Mouse (Mus musculus) urinary bladder, postnatal 14 days (tissue): ENCODE results near the gene Iqgap3.

Source experiments
- DNase-seq: peaks from one replicate; pipeline ENCODE4 v3.0.0; 2021; ENCODE audit warnings: low spot score

Gene Iqgap3

DNA sequence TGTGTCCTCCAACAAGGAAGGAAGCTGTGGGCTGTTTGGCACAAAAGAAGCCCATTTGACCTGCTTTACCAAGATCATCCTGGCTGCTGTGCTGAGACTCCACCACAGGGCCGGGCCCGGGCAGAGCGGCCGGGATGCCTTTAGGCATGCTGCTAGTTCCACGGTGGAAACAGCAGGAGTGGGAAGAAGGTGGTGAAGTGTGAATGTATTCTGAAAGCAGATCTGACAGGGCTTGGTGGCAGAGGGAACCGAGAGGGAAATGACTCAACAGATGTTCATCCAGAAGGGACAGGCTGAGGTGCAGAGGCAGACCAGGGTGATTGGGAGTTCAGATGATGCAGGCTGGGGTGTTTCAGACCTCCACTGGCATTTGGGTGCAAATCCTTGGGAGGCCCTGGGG lies 15.9 kb downstream of the Iqgap3 start:
- no peak for DNase-seq

DNA sequence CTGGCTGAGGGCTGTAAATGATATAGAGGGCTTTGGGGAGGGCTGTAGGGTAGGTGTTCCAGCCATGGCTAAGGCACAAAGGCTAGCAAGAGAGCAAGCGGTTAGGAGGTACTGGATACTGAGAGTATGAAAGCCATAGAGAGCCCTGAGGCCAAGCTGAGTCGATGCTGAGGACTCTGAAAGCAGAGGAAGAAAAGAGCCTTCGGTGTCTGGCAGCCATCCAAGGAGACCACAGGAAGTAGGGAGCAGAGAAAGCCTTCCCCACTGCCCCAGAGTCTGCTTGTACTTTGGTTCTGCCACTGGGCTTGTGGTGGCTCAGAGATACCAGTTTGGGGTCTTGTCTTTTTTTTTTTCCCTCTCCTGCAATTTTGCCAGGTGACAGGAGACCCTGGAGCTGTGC lies 18.5 kb downstream of the Iqgap3 start:
- no peak for DNase-seq

DNA sequence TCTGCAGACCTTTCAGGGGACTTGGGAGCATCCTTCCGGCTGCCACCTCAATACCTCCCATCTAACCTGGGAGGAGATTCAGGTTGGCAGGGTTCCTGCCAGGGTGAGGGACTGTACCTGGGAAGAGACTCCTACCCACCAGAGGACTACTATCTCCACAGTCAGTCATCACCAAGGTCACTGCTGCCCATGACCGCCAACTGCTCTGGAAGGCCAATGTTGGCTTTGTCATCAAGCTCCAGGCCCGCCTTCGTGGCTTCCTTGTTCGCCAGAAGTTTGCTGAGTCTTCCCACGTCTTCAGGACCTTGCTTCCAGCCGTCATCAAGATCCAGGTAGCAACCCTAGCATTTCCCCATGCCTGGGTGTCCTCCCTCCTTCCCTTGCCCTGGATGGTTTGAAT lies 20.0 kb downstream of the Iqgap3 start:
- no peak for DNase-seq

DNA sequence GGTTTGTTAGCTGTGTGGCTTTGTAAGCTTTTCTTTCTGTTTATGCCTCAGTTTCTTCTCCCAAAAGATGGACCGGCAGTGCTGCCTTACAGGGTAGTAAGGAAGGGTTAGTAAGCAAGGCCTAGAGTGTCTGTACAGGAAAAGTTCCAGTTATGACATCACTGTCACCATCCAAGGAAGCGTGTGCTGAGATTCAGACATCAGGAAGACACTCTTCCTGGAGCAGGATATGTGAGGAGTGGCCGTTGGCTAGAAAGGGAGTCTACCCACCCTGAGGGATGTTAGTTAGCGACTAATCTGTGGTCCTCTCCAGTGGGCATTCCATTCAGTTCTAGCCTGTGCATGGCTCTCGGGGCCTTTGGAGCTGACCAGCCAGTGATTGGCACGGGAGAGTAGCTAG lies 20.4 kb downstream of the Iqgap3 start:
- DNase-seq, result no peak

DNA sequence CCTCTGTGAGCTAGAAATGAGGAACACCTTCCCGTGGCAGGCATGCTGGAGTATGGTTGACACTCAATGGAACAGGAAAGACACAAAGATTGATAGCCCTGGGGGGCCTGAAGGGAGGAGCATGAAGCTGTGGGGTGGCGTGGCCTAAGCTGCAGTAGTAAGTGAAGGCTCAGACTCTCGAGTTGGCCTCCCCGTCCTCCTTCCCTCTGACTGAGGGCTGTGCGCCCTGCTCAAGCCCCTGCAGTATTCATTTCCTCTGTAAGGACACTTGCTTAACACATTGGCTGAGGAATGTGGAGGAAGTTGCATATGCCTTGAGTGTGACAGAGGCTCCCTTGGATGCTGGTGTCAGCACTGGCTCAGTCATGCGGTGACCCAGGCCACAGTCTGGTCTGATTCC lies 20.8 kb downstream of the Iqgap3 start:
- DNase-seq, result no peak

DNA sequence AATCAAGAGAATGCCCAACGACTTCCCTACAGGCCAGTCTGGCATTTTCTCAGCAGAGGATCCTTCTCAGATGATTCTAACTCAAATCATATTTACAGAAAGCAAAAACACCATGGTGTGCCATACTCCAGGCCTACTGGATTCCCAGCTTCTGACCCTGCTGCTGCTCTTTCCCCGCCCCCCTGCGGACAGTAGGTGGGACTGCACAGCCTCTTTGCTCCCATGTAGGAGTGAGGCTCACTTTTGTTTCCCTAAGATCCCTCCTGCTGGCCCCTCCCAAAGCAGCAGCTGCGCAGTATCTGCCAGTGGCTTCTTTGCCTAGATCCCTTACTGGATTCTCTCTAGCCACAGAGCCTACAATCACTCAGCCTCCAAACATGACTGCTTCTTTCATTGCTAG lies 24.4 kb downstream of the Iqgap3 start:
- DNase-seq, result no peak

DNA sequence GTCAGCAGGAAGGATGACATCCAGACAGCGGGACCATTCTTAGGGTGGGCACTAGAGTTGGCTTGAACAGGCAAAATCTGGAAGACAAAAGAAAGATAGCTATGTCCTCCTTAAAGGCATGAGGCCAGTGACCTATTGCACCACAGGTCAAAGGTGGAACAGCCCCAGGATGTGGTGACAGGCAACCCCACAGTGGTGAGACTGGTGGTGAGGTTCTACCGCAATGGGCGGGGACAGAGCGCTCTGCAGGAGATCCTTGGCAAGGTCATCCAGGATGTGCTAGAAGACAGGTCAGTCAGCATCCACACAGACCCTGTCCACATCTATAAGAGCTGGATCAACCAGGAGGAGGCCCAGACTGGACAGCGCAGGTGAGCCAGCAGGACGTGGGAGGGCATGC lies 27.4 kb downstream of the Iqgap3 start:
- no peak for DNase-seq

DNA sequence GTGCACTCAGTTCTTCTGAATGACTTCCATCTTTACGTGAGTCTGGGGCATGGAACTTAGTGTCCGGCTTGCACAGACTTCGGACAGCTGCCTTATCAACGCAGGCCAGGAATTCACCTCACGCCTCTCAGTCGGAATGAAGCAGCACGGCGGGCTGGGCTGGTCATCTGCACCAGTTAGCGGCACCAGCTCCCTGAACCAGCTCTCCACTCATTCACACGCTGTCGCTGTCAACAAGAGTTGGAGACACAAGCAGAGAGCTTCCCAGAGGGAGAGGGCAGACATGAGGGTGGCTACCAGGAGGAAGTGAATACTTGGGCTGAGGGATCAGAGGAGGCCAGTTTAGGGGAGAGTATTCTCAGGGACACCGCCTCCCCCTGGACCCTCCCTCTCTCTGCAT lies 32.6 kb downstream of the Iqgap3 start:
- no peak for DNase-seq

DNA sequence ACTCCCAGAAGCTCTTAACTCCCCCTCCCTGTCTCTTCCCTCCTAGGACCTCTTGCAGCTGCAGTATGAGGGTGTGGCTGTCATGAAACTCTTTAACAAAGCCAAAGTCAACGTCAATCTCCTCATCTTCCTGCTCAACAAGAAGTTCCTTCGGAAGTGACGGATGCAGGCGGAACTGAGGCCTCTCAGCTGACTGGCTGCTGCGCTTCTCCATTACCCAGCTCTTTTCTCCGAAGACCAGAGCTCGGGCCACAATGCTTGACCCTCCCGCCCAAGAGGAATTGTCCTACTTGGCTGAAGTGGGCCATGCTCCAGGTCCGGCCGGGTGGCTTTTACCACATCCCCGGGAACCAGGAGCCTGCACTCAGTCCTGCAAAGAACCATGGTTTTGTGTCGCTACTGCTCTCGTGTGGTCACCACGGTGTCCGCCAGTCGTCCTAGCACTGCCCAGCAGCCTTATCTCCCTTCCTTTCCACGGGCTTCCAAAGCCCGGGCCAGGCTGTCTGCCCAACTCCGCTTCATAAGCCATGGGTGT lies 38.4 kb downstream of the Iqgap3 start:
- DNase-seq, result no peak

DNA sequence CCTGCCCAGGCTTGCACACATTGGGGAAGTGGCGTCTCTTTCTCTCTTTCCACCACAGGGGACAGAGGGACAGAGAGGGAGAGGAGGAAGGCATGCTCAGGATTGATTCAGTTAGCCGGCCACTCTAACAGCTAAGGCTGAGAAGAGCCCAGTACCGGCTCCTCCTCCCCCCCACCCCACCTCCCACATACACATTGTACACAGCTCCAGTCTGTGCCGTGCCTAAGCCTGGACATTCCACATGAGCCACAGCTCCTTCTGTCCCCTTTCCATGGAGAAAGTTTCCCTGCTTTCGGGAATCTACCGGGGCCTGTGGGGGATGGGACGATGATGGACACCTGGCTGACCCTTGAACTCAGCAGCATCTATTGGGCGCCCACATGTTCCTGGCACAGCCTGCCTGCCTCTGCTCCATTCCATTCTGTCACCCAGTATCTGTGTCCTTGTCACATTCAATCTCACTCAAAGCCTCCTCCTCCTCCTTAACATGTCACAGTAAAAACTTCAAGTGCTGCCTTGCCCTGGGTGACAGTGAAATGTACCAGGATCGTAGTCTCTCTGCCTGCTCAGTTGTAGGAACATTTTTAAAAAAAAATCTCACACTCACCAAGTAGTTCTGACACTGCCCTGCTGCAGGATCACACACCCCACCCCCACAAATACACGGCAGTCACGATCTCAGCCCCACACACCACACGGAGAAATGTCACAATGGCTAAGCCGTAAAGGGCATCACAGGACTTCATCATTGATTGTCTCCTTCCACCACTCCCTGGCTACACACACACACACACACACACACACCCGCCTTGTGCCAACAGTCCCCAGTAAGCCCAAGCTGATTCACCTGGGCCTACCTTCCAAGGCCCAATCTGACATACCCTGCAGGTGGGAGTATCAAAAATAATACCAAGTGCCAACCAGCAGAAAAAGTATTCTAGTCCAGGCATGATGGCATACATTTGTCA lies 39.7 kb downstream of the Iqgap3 start:
- no peak for DNase-seq

DNA sequence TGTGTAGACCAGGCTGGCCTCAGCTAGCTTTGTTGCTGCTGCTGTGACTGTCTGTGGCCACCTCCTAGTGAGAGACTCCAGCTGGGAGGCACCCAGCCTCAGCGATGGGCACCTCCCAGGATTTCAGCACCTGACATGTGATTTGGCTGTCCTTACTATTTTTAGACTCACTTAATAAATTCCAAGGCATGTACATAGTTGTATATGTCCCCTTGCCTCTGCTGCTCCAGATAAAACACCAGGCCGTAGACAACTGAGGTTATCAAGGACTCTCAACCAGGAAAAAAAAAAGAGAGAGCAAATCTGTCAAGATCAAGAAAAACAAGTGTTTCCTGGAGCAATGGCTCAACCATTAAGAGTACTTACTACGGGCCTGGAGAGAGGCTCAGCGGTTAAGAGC lies 43.4 kb downstream of the Iqgap3 start:
- no peak for DNase-seq

DNA sequence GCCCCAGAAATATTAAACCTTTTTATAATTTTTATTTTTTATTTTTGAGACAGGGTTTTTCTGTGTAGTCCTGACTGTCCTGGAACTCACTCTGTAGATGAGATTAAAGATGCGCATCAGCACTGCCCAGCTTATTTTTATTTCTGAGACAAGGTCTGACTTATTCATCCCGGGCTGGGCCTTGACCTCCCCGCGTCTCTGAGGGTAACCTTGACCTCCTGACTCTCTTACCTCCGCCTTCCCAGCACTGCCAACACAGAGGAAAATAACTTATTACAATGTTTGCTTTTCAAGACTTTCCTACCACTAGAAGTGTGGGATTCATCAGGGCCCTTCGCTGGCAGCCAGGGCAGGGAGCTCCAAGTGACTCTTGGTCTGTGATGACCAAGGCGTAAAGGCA lies 44.4 kb downstream of the Iqgap3 start:
- no peak for DNase-seq

DNA sequence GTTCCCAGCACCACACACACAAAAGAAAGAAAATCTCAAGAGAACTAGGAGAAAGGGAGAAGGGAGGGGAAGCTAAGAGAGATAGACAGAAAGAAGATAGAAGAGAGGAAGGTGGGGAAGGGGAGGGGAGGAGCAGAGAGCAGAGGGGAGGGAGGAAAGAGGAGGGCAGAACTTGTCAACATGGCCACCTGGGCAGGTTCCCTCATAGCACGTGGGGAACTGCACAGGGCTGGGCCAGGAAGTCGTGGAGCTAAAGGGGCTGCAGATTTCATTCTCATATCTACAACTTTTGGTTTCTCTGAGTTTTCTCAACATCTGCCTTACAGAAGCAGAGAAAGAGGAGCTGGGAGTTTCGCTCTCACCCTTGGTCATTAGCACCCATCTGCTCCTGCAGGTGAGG lies 45.9 kb downstream of the Iqgap3 start:
- DNase-seq, result no peak

DNA sequence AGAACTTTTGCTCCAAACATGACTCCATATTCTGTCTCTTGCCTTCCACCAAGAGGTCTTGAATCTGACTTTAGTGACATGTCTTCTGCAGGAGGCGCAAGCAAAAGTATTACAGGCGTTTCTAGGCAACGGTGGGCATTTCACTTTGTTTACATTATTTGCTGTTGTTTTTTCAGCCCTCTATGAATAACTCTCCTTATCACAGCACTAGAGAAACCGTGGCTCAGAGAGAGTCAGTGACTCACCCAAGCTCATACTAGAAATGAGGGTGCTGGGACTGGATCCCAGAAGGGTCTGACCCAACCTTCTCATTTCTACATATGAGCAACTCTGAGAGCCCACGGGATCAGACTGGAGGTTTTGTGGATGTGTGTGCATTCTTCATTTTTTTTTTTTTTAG lies 46.3 kb downstream of the Iqgap3 start:
- DNase-seq, result no peak

DNA sequence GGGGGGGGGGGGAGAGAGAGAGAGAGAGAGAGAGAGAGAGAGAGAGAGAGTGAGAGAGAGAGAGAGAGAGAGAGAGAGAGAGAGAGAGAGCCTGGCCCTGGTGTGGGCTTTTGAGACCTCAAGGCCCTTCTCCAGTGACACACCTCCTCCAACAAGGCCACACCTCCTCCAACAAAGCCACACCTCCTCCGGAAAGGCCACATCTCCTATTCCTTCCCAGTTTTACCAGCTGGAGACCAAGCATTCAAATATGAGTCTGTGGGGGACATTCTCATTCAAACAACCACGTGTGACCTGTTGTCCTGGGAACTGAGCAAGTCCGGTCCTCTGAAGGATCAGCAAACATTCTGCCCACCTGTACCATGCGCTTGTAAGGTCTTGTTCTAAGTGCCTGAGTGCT lies 47.2 kb downstream of the Iqgap3 start:
- no peak for DNase-seq

DNA sequence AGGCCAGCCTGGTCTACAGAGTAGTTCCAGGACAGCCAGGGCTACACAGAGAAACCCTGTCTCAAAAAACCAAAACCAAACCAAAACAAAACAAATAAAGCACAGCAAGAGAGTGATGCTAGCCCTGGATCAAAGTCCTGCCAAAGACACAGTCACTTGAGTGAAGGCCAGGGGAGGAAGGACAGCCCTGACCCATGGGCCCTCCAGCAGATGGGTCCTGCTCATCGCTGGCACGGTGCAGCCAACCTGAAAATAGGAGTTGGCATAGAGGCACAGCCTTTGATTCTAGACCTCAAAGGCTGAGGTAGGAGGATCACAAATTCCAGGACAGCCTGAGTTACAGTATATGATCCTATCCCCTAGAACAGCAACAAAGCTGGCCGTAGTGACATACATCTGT lies 49.3 kb downstream of the Iqgap3 start:
- DNase-seq, result no peak

DNA sequence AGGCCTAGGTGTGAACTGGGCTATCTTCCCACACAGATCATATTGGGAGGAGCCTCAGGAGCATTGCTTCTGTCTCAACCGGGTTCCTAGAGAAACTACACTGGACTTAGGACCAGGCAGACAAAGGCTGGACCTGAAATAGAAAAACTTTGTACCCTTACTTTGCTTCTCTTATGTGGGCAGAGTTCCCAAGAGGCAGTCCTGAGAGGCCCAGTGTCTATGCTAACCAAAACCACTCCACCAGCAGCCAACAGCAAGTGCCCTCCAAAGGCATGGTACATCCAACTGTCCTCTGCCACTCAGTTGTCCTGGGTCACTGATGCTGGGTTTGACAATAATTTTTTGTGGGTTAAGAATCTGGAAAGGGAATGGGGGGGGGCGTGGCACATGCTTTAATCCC lies 50.7 kb downstream of the Iqgap3 start:
- no peak for DNase-seq

DNA sequence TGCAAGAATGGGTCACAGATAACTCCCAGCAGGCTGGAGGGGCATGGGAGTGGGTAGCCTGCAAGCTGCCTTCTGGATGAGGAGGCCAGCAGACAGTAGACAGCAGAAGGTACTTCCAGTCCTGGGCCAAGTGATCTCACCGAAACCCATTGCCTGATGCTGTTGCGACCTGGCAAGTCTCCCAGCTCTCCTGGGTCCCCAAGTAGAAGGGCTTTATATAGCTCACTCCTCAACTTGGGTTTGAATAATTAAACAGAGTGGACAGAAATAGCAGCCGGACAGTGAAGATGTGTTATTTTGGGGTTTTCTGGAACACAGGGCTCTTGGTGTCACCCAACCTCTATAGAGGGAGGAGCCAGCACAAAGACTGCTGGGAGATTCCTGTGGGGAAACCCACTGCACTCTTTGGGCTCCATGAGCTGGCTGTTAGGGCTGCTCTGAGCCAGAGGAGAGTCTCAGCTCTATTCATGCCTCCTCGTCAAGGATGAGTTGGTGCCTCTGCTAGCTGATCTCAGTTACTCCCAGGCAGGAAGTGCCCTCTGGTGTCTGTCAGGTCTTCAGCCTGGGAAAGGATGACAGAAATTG lies 51.5 kb downstream of the Iqgap3 start:
- no peak for DNase-seq

DNA sequence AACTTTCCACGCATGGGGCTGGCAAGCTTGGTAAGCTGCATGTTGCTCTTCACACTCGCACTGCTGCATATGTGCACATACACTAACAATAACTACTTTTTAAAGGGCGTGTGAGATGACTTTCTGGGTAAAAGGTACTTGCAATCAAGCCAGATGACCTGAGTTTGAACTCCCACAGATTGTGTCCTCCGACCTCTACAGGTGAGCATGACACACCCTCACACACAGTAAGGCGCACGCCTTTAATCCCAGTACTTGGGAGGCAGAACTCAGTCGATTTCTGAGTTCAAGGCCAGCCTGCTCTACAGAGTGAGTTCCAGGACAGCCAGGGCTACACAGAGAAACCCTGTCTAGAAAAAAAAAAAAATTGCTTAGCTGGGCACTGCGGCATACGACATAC lies 54.6 kb downstream of the Iqgap3 start:
- DNase-seq, result no peak

DNA sequence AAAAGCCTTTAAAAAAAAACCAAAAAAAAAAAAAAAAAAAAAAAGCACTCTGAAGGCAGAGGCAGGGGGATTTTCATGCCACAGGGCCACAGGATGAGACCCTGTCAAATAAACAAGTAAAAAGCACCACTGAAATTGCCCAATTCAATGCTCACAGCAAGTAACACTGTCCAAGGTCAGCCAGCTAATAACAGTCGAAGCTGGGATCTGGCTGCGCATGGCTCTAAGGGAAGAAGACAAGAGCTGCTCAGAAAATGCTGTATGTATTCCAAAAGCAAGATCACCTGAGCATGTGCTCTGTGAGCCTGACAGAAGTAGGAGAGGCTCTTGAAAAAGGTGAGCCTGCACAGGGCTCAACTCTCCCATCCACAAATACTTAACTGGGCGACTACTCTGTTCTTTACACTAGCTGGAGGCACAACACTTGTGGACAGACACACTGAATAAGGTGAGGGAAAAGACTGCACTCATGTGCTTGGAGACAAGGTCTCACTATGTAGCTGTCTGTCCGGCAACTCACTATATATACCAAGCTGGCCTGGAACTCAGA lies 55.2 kb downstream of the Iqgap3 start:
- no peak for DNase-seq

DNA sequence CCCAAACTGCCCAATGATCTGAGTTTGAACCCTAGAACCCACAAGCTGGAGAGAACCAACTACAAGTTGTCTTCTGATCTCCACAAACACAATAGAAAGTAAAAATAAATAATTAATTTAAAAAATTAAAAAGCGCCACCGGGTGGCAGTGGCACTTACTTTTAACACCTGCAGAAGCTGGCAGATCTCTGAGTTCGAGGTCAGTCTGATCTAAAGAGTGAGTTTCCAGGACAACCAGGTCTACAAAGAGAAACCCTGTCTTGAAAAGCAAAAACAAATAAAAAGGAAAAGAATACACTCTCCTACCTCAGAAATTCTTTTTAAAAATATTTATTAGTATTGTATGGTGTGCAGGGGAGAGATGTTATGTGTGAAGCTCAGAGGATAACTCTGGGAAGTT lies 56.0 kb downstream of the Iqgap3 start:
- DNase-seq, result no peak

DNA sequence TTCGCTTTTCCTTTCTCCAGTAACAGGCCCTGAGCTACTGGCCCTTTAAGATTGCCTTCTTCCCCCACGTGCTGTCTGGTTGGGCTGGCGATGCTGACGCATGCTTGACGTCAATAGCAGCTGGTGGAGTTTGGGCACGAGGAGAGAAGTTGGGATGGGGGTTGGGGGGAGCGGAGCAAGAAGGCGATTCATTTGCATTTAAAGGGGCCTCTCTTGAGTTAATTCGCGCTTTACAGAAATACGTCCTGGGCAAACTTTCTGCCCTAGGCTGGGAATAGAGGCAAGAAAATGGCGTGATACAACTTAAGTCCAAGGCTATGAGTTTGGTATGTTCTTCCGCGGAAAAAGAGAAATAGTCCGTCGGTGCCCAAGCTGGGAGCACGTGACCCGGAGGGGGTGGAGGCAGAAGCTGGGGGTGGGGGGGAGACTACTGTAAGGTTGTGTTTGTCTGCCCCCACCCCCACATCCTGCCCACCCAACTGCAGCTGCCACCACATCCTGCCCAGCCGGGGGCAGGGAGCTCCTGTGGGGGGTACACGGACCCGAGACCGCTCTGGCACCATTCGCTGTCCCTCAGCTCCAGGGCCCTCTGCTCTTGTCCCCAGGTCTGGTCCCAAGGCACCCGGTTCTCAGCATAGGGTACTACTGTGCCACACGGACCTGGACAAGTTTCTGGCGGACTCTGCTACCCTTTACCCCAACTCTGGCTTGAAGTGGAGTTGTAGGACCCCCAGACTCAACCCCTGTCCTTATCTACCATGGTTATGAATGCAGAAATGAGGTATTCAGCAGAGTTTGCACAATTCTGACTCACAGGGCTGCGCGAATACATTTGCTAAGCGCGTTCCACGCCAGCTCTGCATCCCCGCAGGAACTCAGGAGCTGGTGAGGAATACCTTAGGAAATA lies 56.8 kb downstream of the Iqgap3 start:
- peak; percentile 95 for DNase-seq
